Mouse (Mus musculus) v-Abl transformed pro-B cells (cell line): ENCODE results near the gene Pold1.

Experiments
- in situ Hi-C, 2 experiments: fragments of 400-800 bp; cut with MboI; formaldehyde crosslinking; loops; one replicate each; pipeline ENCODE4 v1.15.1; 2025; ENCODE audit not compliant: unreplicated experiment in 2 of 2

Gene Pold1

GRCm38 (mm10) chr7:44548497-44549087 lies at the start of gene Pold1:
Pold1 (minus strand) TSS chr7:44548849.
- in situ Hi-C loops: loop anchor here (25.0 kb wide), 4 partner anchors 314 to 1364 kb away; partner anchors contain the start of genes Dbp (in 2 of the 2), Fam83e (in 2 of the 2), Rpl18 (in 2 of the 2) and Sphk2 (in 2 of the 2)

- in situ Hi-C loops: no loop called here
Observed at GRCm38 (mm10) chr7:44598336-44598735, 49.7 kb upstream of the Pold1 start.

GRCm38 (mm10) chr7:44597666-44598065 lies 49.0 kb upstream of the Pold1 start:
- in situ Hi-C loops: no loop called here

- in situ Hi-C loops: no loop called here
Observed at GRCm38 (mm10) chr7:44596996-44597538, 48.4 kb upstream of the Pold1 start.

- in situ Hi-C loops: no loop called here
Observed at GRCm38 (mm10) chr7:44596051-44596450, 47.4 kb upstream of the Pold1 start.

- in situ Hi-C loops: no loop called here
Observed at GRCm38 (mm10) chr7:44595131-44595561, 46.5 kb upstream of the Pold1 start.

GRCm38 (mm10) chr7:44594291-44594690 lies 45.6 kb upstream of the Pold1 start:
- in situ Hi-C loops: no loop called here

- in situ Hi-C loops: no loop called here
Observed at GRCm38 (mm10) chr7:44593775-44594174, 45.1 kb upstream of the Pold1 start.

GRCm38 (mm10) chr7:44593051-44593450 lies 44.4 kb upstream of the Pold1 start:
- in situ Hi-C loops: no loop called here

GRCm38 (mm10) chr7:44591348-44592116 lies 42.9 kb upstream of the Pold1 start:
- in situ Hi-C loops: no loop called here

GRCm38 (mm10) chr7:44590402-44591347 lies 42.0 kb upstream of the Pold1 start, which contains the start of gene Kcnc3:
Kcnc3 (plus strand) TSS chr7:44590664.
- in situ Hi-C loops: no loop called here

- in situ Hi-C loops: no loop called here
Observed at GRCm38 (mm10) chr7:44589946-44590345, 41.3 kb upstream of the Pold1 start.

GRCm38 (mm10) chr7:44589149-44589548 lies 40.5 kb upstream of the Pold1 start:
- in situ Hi-C loops: no loop called here

GRCm38 (mm10) chr7:44588338-44588737 lies 39.7 kb upstream of the Pold1 start:
- in situ Hi-C loops: no loop called here

GRCm38 (mm10) chr7:44587676-44588075 lies 39.0 kb upstream of the Pold1 start:
- in situ Hi-C loops: no loop called here

- in situ Hi-C loops: no loop called here
Observed at GRCm38 (mm10) chr7:44586930-44587329, 38.3 kb upstream of the Pold1 start.

GRCm38 (mm10) chr7:44586518-44586917 lies 37.9 kb upstream of the Pold1 start:
- in situ Hi-C loops: no loop called here

GRCm38 (mm10) chr7:44585606-44586005 lies 37.0 kb upstream of the Pold1 start:
- in situ Hi-C loops: no loop called here

GRCm38 (mm10) chr7:44584921-44585320 lies 36.3 kb upstream of the Pold1 start:
- in situ Hi-C loops: no loop called here

- in situ Hi-C loops: no loop called here
Observed at GRCm38 (mm10) chr7:44584265-44584804, 35.7 kb upstream of the Pold1 start.
